Mouse (Mus musculus) lung, embryonic 15.5 days (tissue): ENCODE data around the gene Emilin3. TPM values are rescaled to one million over a fixed set of nuclear protein-coding genes. Genes with fewer than 3 reads are reported as not detected.

ENCODE experiments used
- ATAC-seq: fragments of 200-750 bp; cut with Nextera tagmentation; 2 replicates; pipeline ENCODE4 v1.8.0; 2017; ENCODE audit warnings: moderate number of reproducible peaks, borderline replicate concordance; ENCODE audit not compliant: low FRiP score, low TSS enrichment; ENCODE audit errors: extremely low read depth
- H3K27ac ChIP-seq: fragments of 300-500 bp; sonication (generic); 2 replicates; pipeline ENCODE4 v1.5.1; 2015; ENCODE audit warnings: moderate library complexity, mild to moderate bottlenecking, inconsistent platforms
- H3K27me3 ChIP-seq: fragments of 300-500 bp; sonication (generic); 2 replicates; pipeline ENCODE4 v1.6.1; 2015; ENCODE audit warnings: inconsistent platforms
- H3K36me3 ChIP-seq: fragments of 300-500 bp; sonication (generic); 2 replicates; pipeline ENCODE4 v1.6.1; 2015; ENCODE audit warnings: inconsistent platforms
- H3K4me1 ChIP-seq: fragments of 300-500 bp; sonication (generic); 2 replicates; pipeline ENCODE4 v1.6.1; 2015; ENCODE audit warnings: inconsistent platforms
- H3K4me2 ChIP-seq: fragments of 300-500 bp; sonication (generic); 2 replicates; pipeline ENCODE4 v1.6.1; 2015; ENCODE audit warnings: inconsistent platforms, mild to moderate bottlenecking, moderate library complexity
- H3K4me3 ChIP-seq: fragments of 300-500 bp; sonication (generic); 2 replicates; pipeline ENCODE4 v1.5.1; 2015; ENCODE audit warnings: mild to moderate bottlenecking, inconsistent platforms
- H3K9ac ChIP-seq: fragments of 300-500 bp; sonication (generic); 2 replicates; pipeline ENCODE4 v1.6.1; 2015; ENCODE audit warnings: inconsistent platforms
- H3K9me3 ChIP-seq: fragments of 300-500 bp; sonication (generic); 2 replicates; pipeline ENCODE4 v1.6.1; 2016; ENCODE audit warnings: inconsistent platforms
- WGBS: fragments of 180-500 bp; shearing (Covaris S2); methylation state at CpG from one replicate; pipeline ENCODE4 v1.1.7; 2015; 5-methylcytosine and 5-hydroxymethylcytosine counted together
- polyA plus RNA-seq: library from polyadenylated mRNA; unstranded; fragments of >200 nt; fragmentation: Nextera tagmentation; extraction: Ambion mirVana; gene quantifications from 2 replicates; pipeline ENCODE4 v1.2.1, GENCODE M21; 2015

Gene Emilin3
- polyA plus RNA-seq, 1 experiment from 2014 or later: 11.7 TPM

DNA sequence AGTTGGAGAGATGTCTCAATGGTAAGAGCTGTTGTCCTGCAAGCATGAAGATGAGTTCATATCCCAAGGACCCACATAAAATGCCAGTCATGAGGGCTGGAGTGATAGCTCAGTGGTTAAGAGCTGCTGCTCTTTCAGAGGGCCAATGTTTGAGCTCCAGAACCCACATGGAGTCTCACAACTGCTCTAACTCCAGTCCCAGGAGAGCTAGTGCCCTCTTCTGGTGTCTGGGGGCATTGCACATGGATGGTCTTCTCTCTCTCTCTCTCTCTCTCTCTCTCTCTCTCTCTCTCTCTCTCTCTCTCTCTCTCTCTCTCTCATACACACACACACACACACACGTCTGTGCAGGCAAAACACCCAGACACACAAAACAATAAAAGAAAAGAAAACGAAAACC, 27.3 kb downstream of the Emilin3 start:
- WGBS: 8% methylated on average over 2 of the region's 2 CpGs
- H3K36me3 ChIP-seq: no peaks in the 10 kb centered on the region
- no peak for ATAC-seq
- no peak overlapping the region for H3K27ac ChIP-seq
- H3K4me2 ChIP-seq: no peak overlapping the region
- H3K4me1 ChIP-seq: peaks cover 17% of the 10 kb centered on the region
- H3K9ac ChIP-seq: no peak overlapping the region
- no peaks in the 10 kb centered on the region; the same call in 1 of the 2 replicates for H3K27me3 ChIP-seq
- no peak overlapping the region for H3K4me3 ChIP-seq
- no peaks in the 10 kb centered on the region for H3K9me3 ChIP-seq

DNA sequence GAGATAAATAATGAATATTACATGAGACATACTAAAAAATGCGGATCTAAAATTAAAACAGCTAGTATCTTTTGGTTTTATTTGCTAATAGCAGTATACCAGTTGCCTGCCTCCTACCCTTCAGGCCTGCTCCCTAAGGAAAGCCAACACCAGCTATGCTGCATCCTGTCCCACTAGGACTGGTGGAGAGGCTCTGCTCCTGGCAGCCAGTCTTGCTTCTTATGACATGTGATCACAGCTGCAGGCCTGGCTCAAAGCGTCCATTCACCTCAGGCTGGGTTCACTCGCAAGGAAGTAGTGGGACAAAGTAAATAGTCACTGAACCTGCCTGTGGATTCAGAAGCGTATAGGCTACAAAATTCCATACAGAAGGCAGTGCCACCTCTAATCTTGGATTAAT, 28.2 kb downstream of the Emilin3 start:
- 50% methylated on average over 4 of the region's 4 CpGs for WGBS
- Histone ChIP-seq H3K4me3 (no peak overlapping the region), H3K36me3 (no peaks in the 10 kb centered on the region), H3K27ac (no peak overlapping the region), H3K9me3 (no peaks in the 10 kb centered on the region), H3K4me2 (no peak overlapping the region), H3K9ac (no peak overlapping the region), H3K27me3 (no peaks in the 10 kb centered on the region; the same call in 1 of the 2 replicates), H3K4me1 (peaks cover 17% of the 10 kb centered on the region)
- no peak for ATAC-seq

GRCm38 (mm10) chr2:160882436-160882835, 29.7 kb downstream of the Emilin3 start:
- no peak overlapping the region for H3K4me3 ChIP-seq
- no peak overlapping the region for H3K27ac ChIP-seq
- no peaks in the 10 kb centered on the region for H3K36me3 ChIP-seq
- H3K9me3 ChIP-seq: no peaks in the 10 kb centered on the region
- H3K4me1 ChIP-seq: peaks cover 9% of the 10 kb centered on the region
- no peak overlapping the region for H3K4me2 ChIP-seq
- 74% methylated on average over 5 of the region's 5 CpGs for WGBS
- no peaks in the 10 kb centered on the region for H3K27me3 ChIP-seq
- no peak for ATAC-seq
- no peak overlapping the region for H3K9ac ChIP-seq

- no peak overlapping the region for H3K4me3 ChIP-seq
- H3K4me1 ChIP-seq: peaks cover 9% of the 10 kb centered on the region
- H3K36me3 ChIP-seq: no peaks in the 10 kb centered on the region
- H3K27ac ChIP-seq: no peak overlapping the region
- H3K9ac ChIP-seq: no peak overlapping the region
- no peaks in the 10 kb centered on the region for H3K27me3 ChIP-seq
- no peak for ATAC-seq
- no peak overlapping the region for H3K4me2 ChIP-seq
- H3K9me3 ChIP-seq: no peaks in the 10 kb centered on the region
- 40% methylated on average over 6 of the region's 6 CpGs for WGBS
Observed at GRCm38 (mm10) chr2:160881462-160882101, 30.5 kb downstream of the Emilin3 start.

DNA sequence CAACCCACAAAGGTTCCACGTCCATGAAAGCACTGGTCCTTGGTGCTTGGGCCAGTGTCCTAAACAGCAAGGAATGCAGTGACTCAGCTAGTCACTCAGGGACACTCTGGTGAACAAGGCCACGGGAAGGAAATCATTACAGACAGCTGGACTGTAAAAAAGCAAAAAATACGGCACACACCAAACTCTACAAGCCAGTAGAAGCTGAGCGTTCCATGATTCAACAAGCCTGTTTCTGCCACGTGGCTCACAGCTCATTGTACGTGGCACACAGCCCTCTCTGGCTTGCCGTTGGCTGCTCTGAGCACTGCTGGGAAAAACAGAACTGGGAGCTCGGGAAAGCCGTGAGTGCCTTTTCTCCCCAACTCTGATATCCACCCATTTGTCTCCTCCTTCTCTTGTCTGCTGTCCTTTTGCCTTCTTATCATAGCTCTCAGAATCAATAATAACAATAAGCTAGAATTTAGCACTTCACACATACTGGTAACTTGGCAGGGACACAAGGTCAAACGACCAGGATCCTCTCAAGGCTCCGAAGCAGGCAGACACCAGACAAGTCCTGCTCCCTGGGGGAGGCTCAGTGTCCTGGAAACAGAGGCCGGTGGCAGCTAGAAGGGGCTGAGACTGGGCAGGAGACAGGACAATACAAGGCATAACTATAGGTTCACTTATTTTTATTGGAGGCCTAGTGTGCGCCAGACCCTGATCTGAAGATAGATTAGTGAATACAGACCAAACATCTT, 31.5 kb downstream of the Emilin3 start, which contains the start of gene Lpin3:
Gene Lpin3, plus strand, starts transcription at position 218 of the 743 bp plus-strand sequence.
- no peaks in the 10 kb centered on the region for H3K36me3 ChIP-seq
- no peak within 1 kb of the TSS for H3K27ac ChIP-seq
- H3K4me1 ChIP-seq: peaks cover 9% of the 10 kb centered on the region
- 36% methylated on average over 13 of the region's 13 CpGs for WGBS
- H3K9ac ChIP-seq: no peak within 1 kb of the TSS
- no peak within 1 kb of the TSS for H3K4me3 ChIP-seq
- H3K9me3 ChIP-seq: no peaks in the 10 kb centered on the region
- ATAC-seq: peak; percentile 68; the same call in 1 of the 2 replicates
- H3K4me2 ChIP-seq: no peak within 1 kb of the TSS
- H3K27me3 ChIP-seq: no peaks in the 10 kb centered on the region

- no peak for ATAC-seq
- H3K4me2 ChIP-seq: no peak overlapping the region
- H3K27me3 ChIP-seq: no peaks in the 10 kb centered on the region
- WGBS: 88% methylated on average over 4 of the region's 4 CpGs
- H3K27ac ChIP-seq: no peak overlapping the region
- H3K9me3 ChIP-seq: no peaks in the 10 kb centered on the region
- H3K36me3 ChIP-seq: no peaks in the 10 kb centered on the region
- no peak overlapping the region for H3K9ac ChIP-seq
- H3K4me3 ChIP-seq: no peak overlapping the region
- H3K4me1 ChIP-seq: peaks cover 19% of the 10 kb centered on the region
Observed at GRCm38 (mm10) chr2:160876115-160876514, 36.0 kb downstream of the Emilin3 start.

- ATAC-seq: no peak
- no peak overlapping the region for H3K27ac ChIP-seq
Observed at GRCm38 (mm10) chr2:160874231-160874877, 37.8 kb downstream of the Emilin3 start.

DNA sequence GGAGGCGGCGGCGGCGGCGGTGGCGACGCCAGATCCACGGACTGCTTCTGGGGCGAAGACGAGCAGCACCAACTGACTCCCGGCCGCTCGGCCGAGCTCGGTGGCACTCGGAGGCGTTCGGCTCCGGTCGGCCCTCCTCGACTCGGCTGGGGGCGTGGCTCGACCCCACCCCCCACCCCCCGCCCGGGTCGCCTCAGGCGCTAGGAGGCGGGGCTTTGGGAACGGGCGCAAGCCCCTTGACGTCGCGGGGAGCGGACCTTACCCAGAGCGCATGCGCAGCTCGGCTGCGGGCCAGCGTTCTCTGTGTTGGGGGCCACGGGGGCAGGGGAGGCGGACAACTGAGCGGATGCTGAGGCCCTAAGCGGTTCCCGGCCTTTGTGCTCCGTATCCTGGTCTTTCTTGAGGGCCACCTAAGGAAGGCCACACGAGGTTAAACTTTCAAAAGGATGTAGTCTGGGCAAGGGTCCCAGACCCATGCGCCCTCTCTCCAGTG, 39.2 kb downstream of the Emilin3 start, which contains the start of gene Zhx3:
Gene Zhx3, minus strand, starts transcription at position 109 of the 493 bp plus-strand sequence.
- peak within 1 kb of the TSS; percentile 100 for H3K9ac ChIP-seq
- peak; percentile 98 for ATAC-seq
- peak within 1 kb of the TSS; percentile 70 for H3K4me2 ChIP-seq
- H3K27me3 ChIP-seq: no peaks in the 10 kb centered on the region
- under 1% methylated on average over 38 of the region's 48 CpGs for whole genome bisulfite sequencing
- H3K4me3 ChIP-seq: peak within 1 kb of the TSS; percentile 100
- no peaks in the 10 kb centered on the region for H3K36me3 ChIP-seq
- no peaks in the 10 kb centered on the region for H3K9me3 ChIP-seq
- peaks cover 12% of the 10 kb centered on the region; the same call in 1 of the 2 replicates for H3K4me1 ChIP-seq
- H3K27ac ChIP-seq: peak within 1 kb of the TSS; percentile 99

More at GRCm38 (mm10) chr2:160874231-160874877, 37.8 kb downstream of the Emilin3 start:
- no peaks in the 10 kb centered on the region for H3K36me3 ChIP-seq
- peaks cover 12% of the 10 kb centered on the region; the same call in 1 of the 2 replicates for H3K4me1 ChIP-seq
- H3K4me3 ChIP-seq: no peak overlapping the region
- WGBS: 59% methylated on average over 5 of the region's 5 CpGs
- no peak overlapping the region for H3K4me2 ChIP-seq
- no peaks in the 10 kb centered on the region for H3K27me3 ChIP-seq
- H3K9me3 ChIP-seq: no peaks in the 10 kb centered on the region
- H3K9ac ChIP-seq: no peak overlapping the region

DNA sequence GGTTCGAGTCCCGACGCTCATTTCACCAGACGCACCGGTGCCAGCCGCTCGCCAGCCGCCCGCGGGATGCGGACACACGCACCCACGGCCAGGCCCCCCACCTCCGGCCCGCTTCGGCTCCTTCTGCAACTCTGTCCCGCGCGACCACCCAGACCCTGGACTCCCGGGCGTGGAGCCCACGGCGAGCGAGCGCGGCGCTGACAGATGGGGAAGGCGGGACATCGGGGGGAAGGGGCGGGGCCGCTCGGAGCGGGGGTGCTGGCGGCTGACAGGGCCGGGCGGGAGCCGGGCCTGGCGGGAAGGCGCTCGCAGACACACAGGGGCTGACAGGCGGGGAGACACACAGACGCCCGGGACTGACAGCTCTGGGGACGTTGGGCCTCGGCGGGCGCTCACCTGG, 39.7 kb downstream of the Emilin3 start:
- under 1% methylated on average over 45 of the region's 47 CpGs for WGBS
- ATAC-seq: peak; percentile 89

DNA sequence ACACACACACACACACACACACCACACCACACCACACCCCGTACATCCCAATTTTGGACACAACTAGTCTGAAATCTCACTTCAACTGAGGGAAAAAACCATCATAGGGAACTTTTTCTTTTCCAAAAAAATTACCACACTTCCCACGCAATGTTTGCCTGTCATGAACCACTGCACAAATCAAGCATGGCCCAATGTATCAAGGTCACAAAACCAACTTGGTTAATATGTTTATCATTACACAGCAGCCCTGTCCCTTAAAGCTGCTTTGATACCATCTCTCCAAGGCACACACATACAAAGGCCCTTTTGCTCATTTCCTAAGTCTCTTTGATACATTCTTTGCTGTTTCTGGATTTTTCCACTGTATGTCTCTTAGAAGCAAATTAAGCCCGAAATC, 40.8 kb downstream of the Emilin3 start:
- Histone ChIP-seq H3K4me1 (peaks cover 12% of the 10 kb centered on the region; the same call in 1 of the 2 replicates), H3K36me3 (no peaks in the 10 kb centered on the region), H3K27me3 (no peaks in the 10 kb centered on the region), H3K9ac (no peak overlapping the region), H3K27ac (no peak overlapping the region), H3K4me2 (peak overlapping the region; percentile 17; the same call in 1 of the 2 replicates), H3K9me3 (no peaks in the 10 kb centered on the region), H3K4me3 (no peak overlapping the region)
- 76% methylated on average over 3 of the region's 3 CpGs for WGBS
- ATAC-seq: no peak

More for the DNA sequence above, 39.7 kb downstream of the Emilin3 start:
- no peaks in the 10 kb centered on the region for H3K27me3 ChIP-seq
- H3K4me3 ChIP-seq: peak overlapping the region; percentile 100
- H3K9ac ChIP-seq: peak overlapping the region; percentile 100
- peak overlapping the region; percentile 70 for H3K4me2 ChIP-seq
- H3K9me3 ChIP-seq: no peaks in the 10 kb centered on the region
- H3K27ac ChIP-seq: peak overlapping the region; percentile 99
- H3K36me3 ChIP-seq: no peaks in the 10 kb centered on the region
- H3K4me1 ChIP-seq: peaks cover 12% of the 10 kb centered on the region; the same call in 1 of the 2 replicates

DNA sequence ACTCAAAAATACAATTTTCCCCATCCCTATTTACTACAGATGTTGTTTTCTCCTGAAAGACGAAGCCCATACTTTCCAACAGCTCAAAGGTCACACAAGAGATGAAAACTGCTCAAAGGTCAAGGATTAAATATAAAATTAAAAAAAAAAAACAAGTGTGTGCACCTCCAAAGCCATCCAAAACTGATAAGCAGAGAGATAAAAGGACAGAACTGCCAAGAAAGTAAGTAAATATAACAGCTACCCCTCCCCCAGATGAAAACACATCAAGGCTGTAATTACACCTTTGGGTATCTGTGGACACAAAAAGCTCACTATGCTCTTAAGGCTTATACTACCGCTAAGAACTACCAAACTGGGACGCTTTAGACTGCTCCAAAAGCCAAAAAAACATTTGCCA, 42.7 kb downstream of the Emilin3 start:
- Histone ChIP-seq H3K4me1 (peaks cover 12% of the 10 kb centered on the region; the same call in 1 of the 2 replicates), H3K9ac (no peak overlapping the region), H3K4me2 (no peak overlapping the region), H3K27ac (no peak overlapping the region), H3K36me3 (no peaks in the 10 kb centered on the region), H3K9me3 (no peaks in the 10 kb centered on the region), H3K4me3 (no peak overlapping the region), H3K27me3 (no peaks in the 10 kb centered on the region)
- WGBS: 75% methylated on average over 3 of the region's 3 CpGs
- ATAC-seq: no peak
